Mouse (Mus musculus) heart, embryonic 16.5 days (tissue): ENCODE data around the gene Mog. TPM values are rescaled to one million over a fixed set of nuclear protein-coding genes. Genes with fewer than 3 reads are reported as not detected.
"Not testable (repeated sequence)": the region's sequence is repeated elsewhere in the genome, so short reads cannot be mapped to it uniquely, and the experiment has no call there.

ENCODE experiments used
- ATAC-seq: fragments of 200-750 bp; cut with Nextera tagmentation; replicated peaks from 2 replicates; pipeline ENCODE4 v1.8.0; 2017; ENCODE audit warnings: moderate number of reproducible peaks; ENCODE audit not compliant: insufficient read depth, low FRiP score; ENCODE audit errors: extremely low read depth
- H3K27ac ChIP-seq: fragments of 300-500 bp; sonication (generic); 2 replicates; pipeline ENCODE4 v1.5.1; 2014; ENCODE audit warnings: mild to moderate bottlenecking, low read length, control low read depth, moderate library complexity
- H3K27me3 ChIP-seq: fragments of 300-500 bp; sonication (generic); 2 replicates; pipeline ENCODE4 v1.6.1; 2014; ENCODE audit warnings: low read length, mixed read lengths; ENCODE audit not compliant: control insufficient read depth, insufficient read depth
- H3K36me3 ChIP-seq: fragments of 300-500 bp; sonication (generic); 2 replicates; pipeline ENCODE4 v1.6.1; 2014; ENCODE audit not compliant: control insufficient read depth, insufficient read depth
- H3K4me1 ChIP-seq: fragments of 300-500 bp; sonication (generic); 2 replicates; pipeline ENCODE4 v1.6.1; 2014; ENCODE audit warnings: low read length, mixed read lengths; ENCODE audit not compliant: control insufficient read depth, insufficient read depth
- H3K4me2 ChIP-seq: fragments of 300-500 bp; sonication (generic); 2 replicates; pipeline ENCODE4 v1.6.1; 2014; ENCODE audit warnings: low read depth, mild to moderate bottlenecking, control low read depth, low read length
- H3K4me3 ChIP-seq: fragments of 300-500 bp; sonication (generic); 2 replicates; pipeline ENCODE4 v1.5.1; 2014; ENCODE audit warnings: mild to moderate bottlenecking, control low read depth, low read length
- H3K9ac ChIP-seq: fragments of 300-500 bp; sonication (generic); 2 replicates; pipeline ENCODE4 v1.6.1; 2014; ENCODE audit warnings: low read length, control low read depth
- H3K9me3 ChIP-seq: fragments of 300-500 bp; sonication (generic); replicated peaks from 2 replicates; pipeline ENCODE4 v1.6.1; 2016; ENCODE audit warnings: low read length; ENCODE audit not compliant: control insufficient read depth
- WGBS: fragments of 180-500 bp; shearing (Covaris S2); extraction: QIAGEN DNeasy Blood & Tissue Kit; methylation state at CpG from one replicate; pipeline ENCODE4 v1.1.7; 2014; 5-methylcytosine and 5-hydroxymethylcytosine counted together
- polyA plus RNA-seq: library from polyadenylated mRNA; unstranded; fragments of >200 nt; fragmentation: Nextera tagmentation; extraction: Ambion mirVana; gene quantifications from 2 replicates; pipeline ENCODE4 v1.2.1, GENCODE M21; 2015

The Mog gene
- polyA plus RNA-seq, 1 experiment from 2014 or later: not detected

DNA sequence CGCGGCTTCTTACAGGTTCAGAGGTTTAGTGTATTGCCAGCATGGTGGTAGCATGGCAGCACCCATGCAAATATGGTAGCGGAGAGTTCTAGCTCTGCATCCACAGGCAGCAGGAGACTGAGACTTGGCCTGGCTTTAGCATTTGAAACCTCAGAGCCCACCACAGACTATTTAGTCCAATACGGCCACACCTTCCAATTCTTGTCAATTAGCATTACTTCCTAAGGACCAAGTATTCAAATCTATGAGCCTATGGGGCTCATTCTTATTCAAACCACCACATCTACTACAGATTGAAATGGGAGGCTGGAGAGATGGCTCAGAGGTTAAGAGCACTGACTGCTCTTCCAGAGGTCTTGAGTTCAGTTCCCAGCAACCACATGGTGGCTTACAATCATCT lies 4.3 kb upstream of the Mog start:
- WGBS: 95% methylated on average over 4 of the region's 4 CpGs
- Histone ChIP-seq H3K27ac (no peak overlapping the region), H3K27me3 (no peaks in the 10 kb centered on the region), H3K9me3 (no peaks in the 10 kb centered on the region), H3K4me1 (0 out of 2 replicates have a peak, but pooled peaks cover 3% of the 10 kb centered on the region), H3K4me3 (no peak overlapping the region), H3K4me2 (no peak overlapping the region), H3K9ac (no peak overlapping the region), H3K36me3 (no peaks in the 10 kb centered on the region)
- ATAC-seq: no peak

GRCm38 (mm10) chr17:37026425-37026824 lies 3.2 kb upstream of the Mog start:
- 0 out of 2 replicates have a peak, but pooled peaks cover 3% of the 10 kb centered on the region for H3K4me1 ChIP-seq
- H3K27me3 ChIP-seq: no peaks in the 10 kb centered on the region
- no peak overlapping the region for H3K4me2 ChIP-seq
- H3K4me3 ChIP-seq: no peak overlapping the region
- H3K9ac ChIP-seq: no peak overlapping the region
- no peak for ATAC-seq
- no peak overlapping the region for H3K27ac ChIP-seq
- no peaks in the 10 kb centered on the region for H3K9me3 ChIP-seq
- 80% methylated on average over 2 of the region's 2 CpGs for WGBS
- no peaks in the 10 kb centered on the region for H3K36me3 ChIP-seq

DNA sequence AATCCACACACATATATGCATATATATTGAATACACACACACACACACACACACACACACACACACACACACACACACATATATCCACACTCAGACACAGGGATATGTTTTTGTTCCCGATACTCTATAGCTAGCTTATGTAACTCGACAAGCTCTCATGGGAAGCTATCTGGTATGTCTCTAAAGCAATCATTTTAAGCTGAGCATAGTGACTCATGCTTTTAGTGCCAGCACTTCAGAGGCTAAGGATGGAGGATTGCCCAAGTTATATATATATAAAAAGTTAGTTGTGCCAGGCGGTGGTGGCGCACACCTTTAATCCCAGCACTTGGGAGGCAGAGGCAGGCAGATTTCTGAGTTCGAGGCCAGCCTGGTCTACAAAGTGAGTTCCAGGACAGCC lies 4.0 kb downstream of the Mog start:
- not testable (repeated sequence) for ATAC-seq
- WGBS: 91% methylated on average over 5 of the region's 5 CpGs

GRCm38 (mm10) chr17:37018328-37018727 lies 4.9 kb downstream of the Mog start:
- Histone ChIP-seq H3K4me3 (no peak overlapping the region), H3K36me3 (no peaks in the 10 kb centered on the region), H3K4me1 (no peaks in the 10 kb centered on the region), H3K4me2 (no peak overlapping the region), H3K9ac (no peak overlapping the region), H3K27ac (no peak overlapping the region), H3K27me3 (no peaks in the 10 kb centered on the region), H3K9me3 (no peaks in the 10 kb centered on the region)
- WGBS: 73% methylated on average over 3 of the region's 3 CpGs
- ATAC-seq: no peak

More for the DNA sequence above, 4.0 kb downstream of the Mog start:
- H3K9ac ChIP-seq, H3K27ac ChIP-seq, H3K4me3 ChIP-seq, H3K9me3 ChIP-seq, H3K4me1 ChIP-seq, H3K4me2 ChIP-seq, H3K36me3 ChIP-seq, H3K27me3 ChIP-seq: not testable (repeated sequence)

GRCm38 (mm10) chr17:37016333-37016732 lies 6.9 kb downstream of the Mog start:
- H3K4me1 ChIP-seq: no peaks in the 10 kb centered on the region
- no peak overlapping the region for H3K4me3 ChIP-seq
- H3K9me3 ChIP-seq: no peaks in the 10 kb centered on the region
- H3K36me3 ChIP-seq: no peaks in the 10 kb centered on the region
- ATAC-seq: no peak
- H3K27ac ChIP-seq: no peak overlapping the region
- H3K9ac ChIP-seq: no peak overlapping the region
- H3K4me2 ChIP-seq: no peak overlapping the region
- no peaks in the 10 kb centered on the region for H3K27me3 ChIP-seq

- Histone ChIP-seq H3K9ac (no peak overlapping the region), H3K27ac (no peak overlapping the region), H3K4me3 (no peak overlapping the region), H3K4me1 (no peaks in the 10 kb centered on the region), H3K4me2 (no peak overlapping the region), H3K27me3 (no peaks in the 10 kb centered on the region), H3K9me3 (no peaks in the 10 kb centered on the region), H3K36me3 (peaks cover 15% of the 10 kb centered on the region)
- ATAC-seq: no peak
- 51% methylated on average over 5 of the region's 5 CpGs for whole genome bisulfite sequencing
Measured at GRCm38 (mm10) chr17:37012141-37012540, 11.1 kb downstream of the Mog start.

GRCm38 (mm10) chr17:37011719-37012118 lies 11.5 kb downstream of the Mog start:
- Histone ChIP-seq H3K4me2 (no peak overlapping the region), H3K9me3 (no peaks in the 10 kb centered on the region), H3K27ac (no peak overlapping the region), H3K4me3 (no peak overlapping the region), H3K27me3 (no peaks in the 10 kb centered on the region), H3K9ac (no peak overlapping the region), H3K4me1 (no peaks in the 10 kb centered on the region), H3K36me3 (peaks cover 15% of the 10 kb centered on the region)
- ATAC-seq: no peak
- 76% methylated on average over 3 of the region's 3 CpGs for WGBS

- 84% methylated on average over 17 of the region's 17 CpGs for whole genome bisulfite sequencing
- peaks cover 15% of the 10 kb centered on the region for H3K36me3 ChIP-seq
- ATAC-seq: no peak
Measured at GRCm38 (mm10) chr17:37009460-37010042, 13.6 kb downstream of the Mog start.

DNA sequence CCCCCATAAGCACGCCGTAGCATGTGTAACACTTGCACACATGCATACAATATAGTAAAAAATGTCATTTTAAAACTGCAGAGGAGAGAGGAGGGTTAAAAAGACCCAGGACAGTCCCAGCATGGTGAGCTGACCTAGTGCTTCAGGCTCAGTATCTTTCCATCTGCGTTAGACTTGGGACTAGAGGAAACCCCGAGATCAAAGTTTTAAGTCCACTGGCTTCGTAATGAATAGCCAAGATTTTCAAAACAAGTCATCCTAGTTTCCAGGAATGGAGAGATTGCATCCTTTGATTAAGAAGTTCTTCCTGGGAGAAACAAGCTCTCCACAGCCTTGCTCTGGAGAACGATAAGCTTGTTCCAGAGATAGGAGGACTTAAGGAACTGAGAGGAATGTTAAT lies 15.0 kb downstream of the Mog start:
- Histone ChIP-seq H3K27me3 (no peaks in the 10 kb centered on the region), H3K9ac (no peak overlapping the region), H3K27ac (no peak overlapping the region), H3K4me1 (0 out of 2 replicates have a peak, but pooled peaks cover 2% of the 10 kb centered on the region), H3K4me2 (no peak overlapping the region), H3K9me3 (no peaks in the 10 kb centered on the region), H3K4me3 (no peak overlapping the region), H3K36me3 (peaks cover 15% of the 10 kb centered on the region)
- 83% methylated on average over 6 of the region's 6 CpGs for WGBS
- ATAC-seq: no peak

More at GRCm38 (mm10) chr17:37009460-37010042, 13.6 kb downstream of the Mog start:
- Histone ChIP-seq H3K27me3 (no peaks in the 10 kb centered on the region), H3K4me2 (no peak overlapping the region), H3K9me3 (no peaks in the 10 kb centered on the region), H3K9ac (no peak overlapping the region), H3K4me1 (no peaks in the 10 kb centered on the region), H3K27ac (no peak overlapping the region), H3K4me3 (no peak overlapping the region)
